Mouse (Mus musculus) frontal cortex, postnatal 36 days (tissue): Measurements from ENCODE around the gene Rps8.

Experiments
- DNase-seq, 2 experiments: peaks; one replicate each; pipeline ENCODE4 v3.0.0; 2022; ENCODE audit warnings: low spot score in 2 of 2

Gene Rps8

GRCm38 (mm10) chr4:117148047-117148713 lies 7.9 kb downstream of the Rps8 start:
- no peak for DNase-seq

- DNase-seq = peak; percentile 70 to 72
Observed at GRCm38 (mm10) chr4:117146176-117146575, 9.9 kb downstream of the Rps8 start.

- no peak for DNase-seq
Observed at GRCm38 (mm10) chr4:117145248-117145647, 10.8 kb downstream of the Rps8 start.

- no peak for DNase-seq
Observed at GRCm38 (mm10) chr4:117143023-117143422, 13.0 kb downstream of the Rps8 start.

- no peak for DNase-seq
Observed at GRCm38 (mm10) chr4:117140613-117141012, 15.4 kb downstream of the Rps8 start.

- no peak for DNase-seq
Observed at GRCm38 (mm10) chr4:117139217-117139612, 16.8 kb downstream of the Rps8 start.

- DNase-seq = no peak
Observed at GRCm38 (mm10) chr4:117138295-117139216, 17.5 kb downstream of the Rps8 start.

GRCm38 (mm10) chr4:117136034-117136433 lies 20.0 kb downstream of the Rps8 start:
- no peak for DNase-seq

GRCm38 (mm10) chr4:117134601-117134995 lies 21.4 kb downstream of the Rps8 start:
- no peak for DNase-seq

- DNase-seq = peak; percentile 97 to 98
Observed at GRCm38 (mm10) chr4:117133817-117134600, 22.0 kb downstream of the Rps8 start, which contains the start of gene Plk3. Gene Plk3, minus strand, starts transcription at chr4:117133963.

- no peak for DNase-seq
Observed at GRCm38 (mm10) chr4:117133366-117133796, 22.7 kb downstream of the Rps8 start.

- DNase-seq = no peak
Observed at GRCm38 (mm10) chr4:117132794-117133143, 23.3 kb downstream of the Rps8 start.

- no peak for DNase-seq
Observed at GRCm38 (mm10) chr4:117131890-117132793, 23.9 kb downstream of the Rps8 start.

- no peak for DNase-seq
Observed at GRCm38 (mm10) chr4:117131198-117131597, 24.8 kb downstream of the Rps8 start.

- no peak for DNase-seq
Observed at GRCm38 (mm10) chr4:117130790-117131189, 25.3 kb downstream of the Rps8 start.

- DNase-seq = no peak
Observed at GRCm38 (mm10) chr4:117127991-117128686, 27.9 kb downstream of the Rps8 start.

- no peak for DNase-seq
Observed at GRCm38 (mm10) chr4:117126675-117127290, 29.3 kb downstream of the Rps8 start, which contains the start of gene Tctex1d4. Gene Tctex1d4, plus strand, starts transcription at chr4:117126794.

GRCm38 (mm10) chr4:117125910-117126674 lies 30.0 kb downstream of the Rps8 start:
- peak in 1 of 2 experiments; percentile 54 for DNase-seq

- peak; percentile 76 to 81 for DNase-seq
Observed at GRCm38 (mm10) chr4:117125348-117125909, 30.6 kb downstream of the Rps8 start, which contains the start of gene Btbd19. Gene Btbd19, minus strand, starts transcription at chr4:117125725.
